Mouse (Mus musculus) midbrain, embryonic 12.5 days (tissue): ENCODE results near the gene Camkmt. TPM values are rescaled to one million over a fixed set of nuclear protein-coding genes. Genes with fewer than 3 reads are reported as not detected.

ENCODE experiments used
- ATAC-seq: fragments of 200-750 bp; cut with Nextera tagmentation; 2 replicates; pipeline ENCODE4 v1.8.0; 2017; ENCODE audit warnings: low read depth, moderate TSS enrichment, moderate library complexity; ENCODE audit not compliant: low FRiP score
- H3K27ac ChIP-seq: fragments of 300-500 bp; sonication (generic); replicated peaks from 2 replicates; pipeline ENCODE4 v1.5.1; 2016; ENCODE audit warnings: mild to moderate bottlenecking
- H3K27me3 ChIP-seq: fragments of 300-500 bp; sonication (generic); 2 replicates; pipeline ENCODE4 v1.6.1; 2016; ENCODE audit warnings: mild to moderate bottlenecking
- H3K36me3 ChIP-seq: fragments of 300-500 bp; sonication (generic); 2 replicates; pipeline ENCODE4 v1.6.1; 2016
- H3K4me1 ChIP-seq: fragments of 300-500 bp; sonication (generic); 2 replicates; pipeline ENCODE4 v1.6.1; 2016
- H3K4me2 ChIP-seq: fragments of 300-500 bp; sonication (generic); replicated peaks from 2 replicates; pipeline ENCODE4 v1.6.1; 2016; ENCODE audit warnings: mild to moderate bottlenecking, moderate library complexity
- H3K4me3 ChIP-seq: fragments of 300-500 bp; sonication (generic); 2 replicates; pipeline ENCODE4 v1.5.1; 2016; ENCODE audit warnings: mild to moderate bottlenecking
- H3K9ac ChIP-seq: fragments of 300-500 bp; sonication (generic); replicated peaks from 2 replicates; pipeline ENCODE4 v1.6.1; 2016; ENCODE audit warnings: mild to moderate bottlenecking, moderate library complexity
- H3K9me3 ChIP-seq: fragments of 300-500 bp; sonication (generic); 2 replicates; pipeline ENCODE4 v1.6.1; 2016; ENCODE audit warnings: mild to moderate bottlenecking
- WGBS: fragments of 180-500 bp; shearing (Covaris S2); methylation state at CpG from one replicate; pipeline ENCODE4 v1.1.7; 2016; 5-methylcytosine and 5-hydroxymethylcytosine counted together
- polyA plus RNA-seq: library from polyadenylated mRNA; unstranded; fragments of >200 nt; fragmentation: Nextera tagmentation; extraction: Ambion mirVana; gene quantifications from 2 replicates; pipeline ENCODE4 v1.2.1, GENCODE M21; 2016

The Camkmt gene
- polyA plus RNA-seq, 1 experiment from 2014 or later = 15.3 TPM

DNA sequence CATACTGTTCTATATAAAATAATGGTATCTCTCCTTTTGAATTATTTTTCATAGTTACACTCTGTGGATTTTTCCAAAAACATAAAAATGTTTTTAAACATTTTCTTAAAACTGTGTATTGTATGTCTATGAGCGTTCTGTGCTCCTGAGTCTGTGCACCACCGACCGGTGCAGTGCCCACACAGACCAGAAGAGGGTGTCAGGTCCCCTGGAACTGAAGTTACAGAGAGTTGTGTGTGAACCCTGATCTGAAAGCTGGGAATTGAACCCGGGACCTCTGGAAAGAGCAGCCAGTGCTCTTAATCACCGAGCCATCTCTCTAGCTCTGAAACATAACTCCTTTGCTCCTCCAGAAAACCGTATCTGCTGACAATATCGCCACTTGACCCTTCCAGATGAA, 262.4 kb downstream of the Camkmt start:
- Histone ChIP-seq H3K4me1 (no peaks in the 10 kb centered on the region; the same call in 1 of the 2 replicates), H3K9ac (no peak overlapping the region), H3K4me2 (no peak overlapping the region), H3K4me3 (no peak overlapping the region), H3K9me3 (no peaks in the 10 kb centered on the region), H3K27ac (no peak overlapping the region), H3K36me3 (no peaks in the 10 kb centered on the region), H3K27me3 (no peaks in the 10 kb centered on the region)
- 81% methylated on average over 7 of the region's 7 CpGs for WGBS
- ATAC-seq = no peak

DNA sequence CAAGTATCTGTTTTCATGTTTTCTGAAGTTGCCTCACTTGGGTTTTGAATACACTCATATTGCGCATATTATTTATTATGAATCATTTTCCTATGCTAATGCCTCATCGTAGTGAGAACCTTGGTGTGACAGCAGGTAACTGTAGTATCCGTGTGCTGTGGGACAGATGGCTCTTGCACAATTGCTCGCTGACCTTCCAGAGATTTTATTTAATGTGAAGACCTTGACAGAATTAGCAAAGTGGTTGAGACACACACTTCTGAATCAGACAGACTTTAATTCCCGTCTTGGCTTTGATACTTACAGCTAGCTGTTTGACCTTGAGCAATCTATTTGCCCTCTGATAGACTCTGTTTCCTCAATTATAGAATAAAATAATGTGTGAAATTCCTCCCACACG, 262.8 kb downstream of the Camkmt start:
- Histone ChIP-seq H3K4me1 (no peaks in the 10 kb centered on the region; the same call in 1 of the 2 replicates), H3K27me3 (no peaks in the 10 kb centered on the region), H3K4me2 (no peak overlapping the region), H3K27ac (no peak overlapping the region), H3K4me3 (no peak overlapping the region), H3K9ac (no peak overlapping the region), H3K9me3 (no peaks in the 10 kb centered on the region), H3K36me3 (no peaks in the 10 kb centered on the region)
- WGBS = 85% methylated on average over 6 of the region's 6 CpGs
- no peak for ATAC-seq

DNA sequence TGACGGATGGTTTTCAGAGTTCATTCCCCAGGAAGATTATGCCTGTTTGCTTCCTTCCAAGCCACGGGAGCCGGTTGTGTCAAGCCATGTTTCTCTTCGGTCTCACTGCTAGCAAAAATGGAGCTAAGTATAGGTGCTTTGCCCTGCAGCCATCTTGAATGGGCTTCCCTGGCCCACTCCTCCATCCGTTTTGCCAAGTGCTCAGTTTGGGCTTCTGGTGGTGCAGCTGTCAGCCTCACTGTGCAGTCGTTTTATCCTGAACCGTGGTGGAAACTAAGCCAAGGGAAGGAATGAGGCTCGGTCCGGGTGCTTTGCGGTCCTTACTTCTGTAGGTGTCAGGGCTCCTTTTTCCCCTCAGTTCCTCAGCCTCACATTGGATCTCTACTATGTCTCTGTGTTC, 263.3 kb downstream of the Camkmt start:
- no peaks in the 10 kb centered on the region for H3K9me3 ChIP-seq
- H3K27ac ChIP-seq = no peak overlapping the region
- H3K36me3 ChIP-seq = no peaks in the 10 kb centered on the region
- no peaks in the 10 kb centered on the region for H3K27me3 ChIP-seq
- H3K4me2 ChIP-seq = no peak overlapping the region
- 84% methylated on average over 10 of the region's 10 CpGs for WGBS
- no peak for ATAC-seq
- no peaks in the 10 kb centered on the region; the same call in 1 of the 2 replicates for H3K4me1 ChIP-seq
- H3K9ac ChIP-seq = no peak overlapping the region
- H3K4me3 ChIP-seq = no peak overlapping the region

DNA sequence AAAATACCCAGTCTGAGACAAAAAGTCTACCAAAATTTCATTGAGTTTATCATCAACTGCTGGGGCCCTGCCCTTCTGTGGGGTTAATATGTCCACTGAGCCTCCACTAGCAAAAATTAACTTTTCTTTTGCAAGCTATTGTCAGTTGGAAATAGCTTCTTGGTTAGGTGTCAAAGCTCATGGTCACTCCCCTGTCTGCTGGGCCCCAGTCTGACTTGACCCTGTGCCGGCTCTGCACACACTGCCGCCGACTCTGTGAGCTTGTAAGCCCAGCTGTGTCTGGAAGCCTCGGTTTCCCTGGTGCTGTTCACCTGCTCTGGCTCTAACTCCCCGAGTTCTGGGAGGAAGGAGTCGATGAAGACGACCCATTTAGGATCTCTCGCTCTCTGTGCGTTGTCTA, 265.0 kb downstream of the Camkmt start:
- Histone ChIP-seq H3K9me3 (no peaks in the 10 kb centered on the region), H3K27ac (no peak overlapping the region), H3K4me2 (no peak overlapping the region), H3K9ac (no peak overlapping the region), H3K4me3 (no peak overlapping the region), H3K36me3 (no peaks in the 10 kb centered on the region), H3K27me3 (no peaks in the 10 kb centered on the region), H3K4me1 (no peaks in the 10 kb centered on the region)
- WGBS = 90% methylated on average over 9 of the region's 9 CpGs
- ATAC-seq = no peak

DNA sequence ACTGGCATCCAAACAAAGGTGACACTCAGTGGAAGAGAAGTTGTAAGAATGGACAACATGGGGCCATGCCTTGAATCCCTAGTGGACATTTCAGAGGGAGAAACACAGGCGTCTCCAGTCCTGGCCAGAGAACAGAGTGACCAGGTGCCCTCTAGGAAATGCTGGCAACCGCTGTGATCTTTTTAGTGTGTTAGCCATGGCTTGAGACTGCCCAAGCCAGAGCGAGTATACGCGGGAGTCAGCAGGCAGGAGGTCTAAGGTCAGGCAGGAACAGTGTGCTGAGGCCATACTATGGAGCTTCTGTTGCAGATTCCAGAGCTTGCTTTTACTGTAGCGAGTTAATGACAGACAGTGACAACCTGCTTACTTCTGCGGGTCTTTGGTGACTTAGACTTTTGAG, 270.7 kb downstream of the Camkmt start:
- no peak for ATAC-seq

GRCm38 (mm10) chr17:85367319-85367718, 277.0 kb downstream of the Camkmt start:
- H3K27me3 ChIP-seq = peaks cover 63% of the 10 kb centered on the region
- no peak overlapping the region for H3K4me2 ChIP-seq
- no peak overlapping the region for H3K27ac ChIP-seq
- H3K9ac ChIP-seq = no peak overlapping the region
- peaks cover 14% of the 10 kb centered on the region; the same call in 1 of the 2 replicates for H3K4me1 ChIP-seq
- no peaks in the 10 kb centered on the region for H3K36me3 ChIP-seq
- H3K9me3 ChIP-seq = no peaks in the 10 kb centered on the region
- ATAC-seq = no peak
- 96% methylated on average over 5 of the region's 5 CpGs for WGBS
- no peak overlapping the region for H3K4me3 ChIP-seq

More for the DNA sequence above, 270.7 kb downstream of the Camkmt start:
- no peak overlapping the region for H3K4me2 ChIP-seq
- H3K9ac ChIP-seq = no peak overlapping the region
- H3K27ac ChIP-seq = no peak overlapping the region
- H3K4me3 ChIP-seq = no peak overlapping the region
- peaks cover 7% of the 10 kb centered on the region; the same call in 1 of the 2 replicates for H3K4me1 ChIP-seq
- WGBS = 85% methylated on average over 7 of the region's 7 CpGs
- no peaks in the 10 kb centered on the region for H3K9me3 ChIP-seq
- H3K36me3 ChIP-seq = no peaks in the 10 kb centered on the region
- peaks cover 12% of the 10 kb centered on the region; the same call in 1 of the 2 replicates for H3K27me3 ChIP-seq

GRCm38 (mm10) chr17:85368776-85369175, 278.4 kb downstream of the Camkmt start:
- no peaks in the 10 kb centered on the region for H3K9me3 ChIP-seq
- no peaks in the 10 kb centered on the region for H3K36me3 ChIP-seq
- no peak overlapping the region for H3K9ac ChIP-seq
- peaks cover 76% of the 10 kb centered on the region for H3K27me3 ChIP-seq
- H3K4me3 ChIP-seq = no peak overlapping the region
- H3K4me1 ChIP-seq = peaks cover 12% of the 10 kb centered on the region; the same call in 1 of the 2 replicates
- no peak overlapping the region for H3K27ac ChIP-seq
- WGBS = 78% methylated on average over 8 of the region's 8 CpGs
- H3K4me2 ChIP-seq = no peak overlapping the region
- ATAC-seq = no peak

DNA sequence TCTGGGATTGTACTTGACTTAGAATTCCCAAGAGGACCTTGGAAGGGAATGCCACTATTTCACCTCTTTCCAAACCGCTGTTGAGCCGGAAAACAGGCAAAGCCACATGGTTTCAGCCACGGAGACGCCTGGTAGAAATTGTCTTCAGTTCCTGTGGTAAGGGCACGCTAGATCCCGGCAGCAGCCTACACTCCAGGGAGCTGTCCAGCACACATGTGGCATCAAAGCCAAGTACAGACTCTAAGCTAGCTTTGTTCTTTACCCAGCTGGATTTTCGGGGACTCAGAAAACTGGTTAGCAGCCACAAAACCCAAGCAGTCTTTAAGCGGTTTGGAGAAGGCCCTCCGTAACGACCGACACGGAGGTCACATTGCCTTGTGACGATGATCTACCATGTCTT, 281.7 kb downstream of the Camkmt start:
- WGBS = 87% methylated on average over 13 of the region's 13 CpGs

DNA sequence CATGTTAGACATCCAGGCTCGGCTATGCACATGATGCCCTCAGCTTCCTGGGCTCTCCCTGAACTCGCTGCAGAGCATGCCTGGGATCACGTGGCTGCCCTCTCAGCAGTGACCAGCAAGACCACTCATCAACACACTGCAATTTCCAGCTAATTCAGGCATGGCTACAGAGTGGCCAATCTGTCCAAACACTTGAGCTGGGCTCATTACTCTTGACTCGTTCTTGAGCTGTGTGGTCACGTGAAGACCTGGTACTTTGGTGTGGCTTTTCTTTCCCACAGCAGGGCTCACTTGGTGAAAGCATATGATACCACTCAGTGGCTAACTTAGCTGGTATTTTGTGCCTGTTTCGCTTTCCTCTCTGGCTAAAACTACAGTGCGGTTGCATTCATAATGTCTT, 282.2 kb downstream of the Camkmt start:
- Histone ChIP-seq H3K4me2 (no peak overlapping the region), H3K9ac (no peak overlapping the region), H3K4me1 (peaks cover 17% of the 10 kb centered on the region), H3K27me3 (peaks cover 68% of the 10 kb centered on the region), H3K4me3 (no peak overlapping the region), H3K36me3 (no peaks in the 10 kb centered on the region), H3K27ac (no peak overlapping the region), H3K9me3 (no peaks in the 10 kb centered on the region)
- no peak for ATAC-seq
- 91% methylated on average over 7 of the region's 7 CpGs for WGBS

More for the DNA sequence above, 281.7 kb downstream of the Camkmt start:
- ATAC-seq = no peak
- H3K9ac ChIP-seq = no peak overlapping the region
- H3K4me2 ChIP-seq = no peak overlapping the region
- H3K27me3 ChIP-seq = peaks cover 72% of the 10 kb centered on the region
- no peaks in the 10 kb centered on the region for H3K36me3 ChIP-seq
- peaks cover 17% of the 10 kb centered on the region for H3K4me1 ChIP-seq
- H3K27ac ChIP-seq = no peak overlapping the region
- no peak overlapping the region for H3K4me3 ChIP-seq
- H3K9me3 ChIP-seq = no peaks in the 10 kb centered on the region

DNA sequence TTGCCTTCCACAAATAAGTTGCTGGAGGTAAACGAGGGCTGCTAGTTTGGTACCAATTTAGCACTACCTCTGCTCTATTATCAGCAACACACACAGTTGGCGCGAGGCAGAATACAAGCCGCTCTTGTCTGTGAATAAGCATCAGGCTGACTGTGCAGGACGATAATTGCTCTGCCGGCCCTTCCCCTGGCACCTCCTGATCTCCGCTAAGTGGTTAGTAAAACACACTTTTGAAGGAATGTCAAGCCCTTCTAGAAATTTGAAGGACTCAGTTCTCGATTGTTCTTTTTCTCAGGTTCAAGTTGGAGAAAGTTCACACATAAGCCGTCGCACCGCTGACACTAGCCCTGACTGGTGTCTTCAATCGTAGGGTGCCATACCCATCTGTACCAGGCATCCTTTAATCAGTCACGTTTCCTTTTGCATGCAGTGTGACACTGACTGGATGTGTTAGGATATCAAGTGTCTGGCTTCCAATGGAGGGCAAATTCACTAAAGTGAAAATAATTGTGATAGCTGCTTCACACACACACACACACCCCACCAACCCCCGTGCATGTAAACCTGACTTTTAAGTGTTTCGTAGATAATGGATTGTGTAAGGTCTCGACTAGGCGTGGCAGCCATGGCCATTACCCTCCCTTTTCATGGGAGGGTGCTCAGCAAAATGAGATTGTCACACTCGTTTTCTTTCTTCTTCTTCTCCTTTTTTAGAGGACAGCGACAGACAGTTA, 283.9 kb downstream of the Camkmt start:
- no peak overlapping the region for H3K4me2 ChIP-seq
- peaks cover 61% of the 10 kb centered on the region for H3K27me3 ChIP-seq
- 64% methylated on average over 19 of the region's 19 CpGs for WGBS
- H3K27ac ChIP-seq = no peak overlapping the region; the same call in 1 of the 2 replicates
- ATAC-seq = no peak
- no peaks in the 10 kb centered on the region for H3K36me3 ChIP-seq
- no peak overlapping the region for H3K4me3 ChIP-seq
- H3K9ac ChIP-seq = no peak overlapping the region
- no peaks in the 10 kb centered on the region for H3K9me3 ChIP-seq
- peaks cover 17% of the 10 kb centered on the region for H3K4me1 ChIP-seq

DNA sequence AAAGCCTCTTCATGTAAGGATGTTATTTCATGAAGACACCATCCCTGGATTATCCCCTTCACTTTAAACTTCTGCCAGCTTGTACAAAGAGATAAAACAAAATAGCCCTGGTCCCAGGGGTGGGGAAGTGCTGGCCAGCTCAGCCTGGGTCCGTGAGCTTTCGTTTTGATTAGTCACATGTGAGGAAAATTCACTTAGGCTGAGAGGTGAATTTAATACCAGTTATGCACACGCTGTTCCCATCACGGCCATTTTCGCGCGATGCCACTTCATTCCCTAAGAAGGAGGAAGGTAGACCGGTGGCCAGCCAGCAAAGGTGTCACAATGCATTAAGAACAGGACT, 284.5 kb downstream of the Camkmt start:
- Histone ChIP-seq H3K27ac (no peak overlapping the region; the same call in 1 of the 2 replicates), H3K9me3 (no peaks in the 10 kb centered on the region), H3K4me2 (no peak overlapping the region), H3K9ac (no peak overlapping the region), H3K4me3 (no peak overlapping the region), H3K27me3 (peaks cover 65% of the 10 kb centered on the region), H3K4me1 (peaks cover 17% of the 10 kb centered on the region), H3K36me3 (no peaks in the 10 kb centered on the region)
- ATAC-seq = no peak
- WGBS = 45% methylated on average over 8 of the region's 8 CpGs

- Histone ChIP-seq H3K4me1 (peaks cover 17% of the 10 kb centered on the region), H3K36me3 (no peaks in the 10 kb centered on the region), H3K4me3 (no peak overlapping the region), H3K4me2 (no peak overlapping the region), H3K9ac (no peak overlapping the region), H3K27ac (no peak overlapping the region), H3K27me3 (peaks cover 59% of the 10 kb centered on the region), H3K9me3 (no peaks in the 10 kb centered on the region)
- 56% methylated on average over 10 of the region's 10 CpGs for WGBS
- ATAC-seq = no peak
These were observed 285.2 kb downstream of the Camkmt start for GRCm38 (mm10) chr17:85375523-85375922.

GRCm38 (mm10) chr17:85377496-85377895, 287.1 kb downstream of the Camkmt start:
- H3K27ac ChIP-seq = no peak overlapping the region
- H3K9me3 ChIP-seq = no peaks in the 10 kb centered on the region
- WGBS = 89% methylated on average over 8 of the region's 8 CpGs
- H3K27me3 ChIP-seq = peaks cover 46% of the 10 kb centered on the region
- no peaks in the 10 kb centered on the region for H3K36me3 ChIP-seq
- H3K4me3 ChIP-seq = no peak overlapping the region
- H3K9ac ChIP-seq = no peak overlapping the region
- no peak overlapping the region for H3K4me2 ChIP-seq
- peaks cover 18% of the 10 kb centered on the region for H3K4me1 ChIP-seq
- ATAC-seq = no peak
